Mouse (Mus musculus): ENCODE data around the gene Lgalsl.

Gene Lgalsl

DNA sequence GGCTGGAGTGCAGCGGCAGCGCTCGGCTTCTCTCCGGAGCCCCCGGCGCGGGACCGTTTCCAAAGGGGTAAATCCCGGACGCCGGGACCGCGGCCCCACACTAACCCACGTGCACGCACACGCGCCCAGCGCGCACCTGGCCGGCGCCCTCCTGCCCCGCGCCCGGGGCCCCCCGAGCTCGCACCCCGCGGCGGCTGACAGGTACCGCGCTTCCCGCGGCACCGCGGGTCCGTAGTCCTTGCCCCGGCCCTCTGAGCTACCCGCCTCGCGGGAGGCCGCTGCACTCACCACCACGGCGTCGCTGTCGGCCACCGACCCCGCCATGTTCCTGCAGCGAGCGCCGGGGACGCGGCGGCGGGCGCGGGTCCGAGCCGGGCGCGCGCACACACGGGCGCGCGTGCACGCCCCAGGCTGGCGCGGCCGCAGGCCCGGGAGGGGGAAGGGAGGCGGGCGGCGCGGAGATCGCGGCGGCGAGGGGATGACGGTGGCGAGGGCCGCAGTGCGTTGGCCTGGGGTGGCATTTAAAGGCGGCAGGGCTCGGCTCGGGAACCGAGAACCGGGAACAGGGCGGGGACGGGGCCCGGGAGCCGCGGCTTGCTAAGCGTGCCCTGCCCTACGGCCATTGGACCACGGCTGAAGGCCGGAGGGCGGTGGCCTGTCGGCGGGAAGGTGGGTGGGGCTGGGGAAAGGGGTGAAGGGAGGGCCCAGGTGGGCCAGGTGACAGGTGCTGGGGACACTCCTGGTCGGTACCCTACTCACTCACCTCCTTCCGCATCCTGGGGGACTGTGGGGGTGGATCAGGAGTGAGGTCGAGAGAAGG, at the start of gene Lgalsl:
Gene Lgalsl, minus strand, starts transcription at position 371 of the 820 bp plus-strand sequence.
- peak; percentile 58 for DNase-seq (ENCODE audit: low read depth, low spot score)

DNA sequence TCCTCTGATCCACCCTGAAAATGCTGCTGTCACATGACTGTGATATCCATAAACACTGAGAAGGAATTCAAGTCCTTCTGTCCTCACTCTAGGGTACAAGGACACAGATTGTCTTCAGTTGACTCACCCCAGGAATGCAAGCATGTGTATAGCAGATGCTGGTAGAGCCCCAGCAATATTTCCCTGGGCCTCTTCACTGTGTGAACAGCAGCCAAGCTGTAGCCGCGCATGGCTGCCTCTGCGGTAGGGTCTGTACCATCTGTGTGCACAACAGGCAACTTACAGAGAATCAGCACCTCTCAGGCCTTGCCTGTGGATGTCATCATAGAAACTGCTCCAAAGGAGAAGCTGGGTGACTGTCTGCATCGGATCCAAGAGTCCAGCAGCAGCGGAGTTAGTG, 47.8 kb upstream of the Lgalsl start:
- DNase-seq (ENCODE audit: low read depth, low spot score) = peak; percentile 41

DNA sequence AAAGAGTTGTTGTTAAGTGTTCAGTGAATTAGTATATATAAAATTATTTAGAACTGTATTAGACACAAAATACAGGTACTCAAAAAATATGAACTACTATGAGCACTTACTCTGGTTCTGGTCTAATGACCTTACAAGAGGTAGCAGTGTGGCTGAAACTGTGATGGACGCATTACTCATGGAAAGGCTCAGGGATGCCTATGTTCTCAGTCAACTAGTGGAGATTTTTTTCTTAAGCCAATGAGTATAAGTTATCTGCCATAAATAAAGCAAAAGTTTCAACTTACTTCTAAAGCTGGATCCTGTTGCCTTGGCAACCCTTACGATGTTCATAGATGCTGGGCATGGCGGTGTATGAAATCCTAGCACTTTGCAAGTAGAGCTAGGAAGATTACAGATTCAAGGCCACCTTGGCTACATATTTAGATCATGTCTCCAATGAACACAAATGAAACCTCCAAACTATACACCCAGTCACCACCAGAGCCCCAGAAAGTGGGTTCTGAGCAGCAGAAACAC, 46.8 kb upstream of the Lgalsl start:
- DNase-seq (ENCODE audit: low read depth, low spot score) = no peak

DNA sequence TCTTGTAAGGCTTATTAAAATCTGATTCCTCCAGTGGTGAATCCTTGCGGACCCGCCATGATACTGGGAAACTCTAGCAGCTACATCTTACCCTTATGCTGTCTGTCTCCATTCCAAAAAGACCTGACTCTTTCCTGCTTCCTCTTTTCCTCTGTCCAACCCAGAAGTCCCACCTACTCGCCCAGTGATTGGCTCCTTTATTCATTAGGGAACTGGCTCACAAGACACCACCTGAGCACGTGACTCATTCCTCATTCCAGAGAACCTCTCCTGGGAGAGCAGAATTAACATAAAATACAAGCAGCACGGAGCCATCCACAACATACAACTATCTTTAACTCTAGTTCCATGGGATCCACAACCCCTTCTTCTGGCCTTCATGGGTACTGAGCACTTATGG, 42.5 kb upstream of the Lgalsl start:
- no peak for DNase-seq (ENCODE audit: low read depth, low spot score)

DNA sequence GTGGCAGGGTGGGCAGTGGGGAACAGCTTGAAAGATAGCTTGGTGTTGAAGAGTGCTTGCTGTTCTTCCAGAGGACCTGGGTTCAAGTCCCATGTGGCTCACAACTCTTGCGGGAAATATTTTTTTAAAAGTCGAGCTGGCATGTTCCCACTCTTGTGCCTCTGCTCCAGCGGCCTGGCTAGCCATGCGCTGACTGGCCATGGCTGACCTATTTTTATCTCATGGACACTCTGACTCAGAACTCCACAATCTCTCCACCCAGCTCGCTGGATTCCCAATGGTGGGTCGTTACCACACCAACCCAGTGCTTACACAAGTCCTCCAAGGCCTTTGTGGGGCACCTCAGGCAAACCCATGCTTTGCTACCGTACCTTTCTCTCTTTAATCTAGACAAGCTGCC, 42.1 kb upstream of the Lgalsl start:
- no peak for DNase-seq (ENCODE audit: low read depth, low spot score)

DNA sequence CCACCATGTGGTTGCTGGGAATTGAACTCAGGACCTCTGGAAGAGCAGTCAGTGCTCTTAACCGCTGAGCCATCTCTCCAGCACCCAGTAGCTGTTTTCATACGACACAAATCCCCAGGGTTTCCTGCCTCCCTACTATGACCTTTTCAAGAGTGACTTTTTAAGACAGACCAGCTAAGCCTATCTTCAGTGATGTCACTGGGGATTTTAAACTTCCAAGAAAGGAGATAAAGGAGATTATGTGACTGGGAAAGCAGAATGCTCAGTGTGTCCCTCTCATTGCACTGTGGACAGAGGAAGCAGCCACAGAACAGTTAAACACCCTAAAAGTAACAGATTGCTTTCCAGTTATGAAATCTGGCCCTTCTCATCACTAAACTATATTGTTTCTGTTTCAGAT, 41.6 kb upstream of the Lgalsl start:
- no peak for DNase-seq (ENCODE audit: low read depth, low spot score)

DNA sequence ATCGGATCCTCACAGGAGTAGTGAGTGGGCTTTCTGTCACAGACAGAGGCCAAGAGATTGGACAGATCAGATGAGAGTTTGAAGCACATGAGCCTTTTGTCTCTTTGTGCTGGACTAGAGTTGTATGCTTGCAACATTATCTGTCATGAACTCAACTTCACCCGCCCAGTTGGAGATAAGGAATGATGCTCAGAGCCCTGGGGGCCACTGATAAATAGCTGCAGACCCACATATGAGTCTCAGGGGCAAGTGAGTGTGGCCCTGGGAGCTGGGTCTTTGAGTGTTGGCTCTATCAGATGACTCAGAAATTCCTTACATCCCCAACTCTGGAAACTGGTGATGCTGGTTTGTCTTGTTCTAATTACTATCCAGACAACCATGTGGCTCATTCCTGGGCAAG, 39.1 kb upstream of the Lgalsl start:
- no peak for DNase-seq (ENCODE audit: low read depth, low spot score)

DNA sequence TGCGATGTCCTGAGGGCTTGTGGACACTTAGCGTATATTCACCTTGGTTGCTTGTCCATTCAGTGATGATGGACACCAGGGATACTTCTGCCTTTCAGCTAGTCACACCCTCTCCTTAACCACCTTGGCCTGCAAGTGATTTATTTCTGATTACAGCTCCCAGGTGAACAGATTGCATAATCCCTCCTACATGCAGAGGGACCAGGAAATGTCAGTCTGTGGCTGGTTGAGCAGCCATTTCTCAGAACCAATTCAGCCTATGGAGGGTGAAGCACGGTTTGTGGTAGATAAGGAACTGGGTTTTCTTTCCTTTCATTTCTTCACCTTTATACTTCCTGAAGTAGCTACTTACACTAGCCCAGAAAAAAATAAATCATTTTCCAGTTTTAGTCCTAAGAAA, 34.6 kb upstream of the Lgalsl start:
- DNase-seq (ENCODE audit: low read depth, low spot score) = no peak

DNA sequence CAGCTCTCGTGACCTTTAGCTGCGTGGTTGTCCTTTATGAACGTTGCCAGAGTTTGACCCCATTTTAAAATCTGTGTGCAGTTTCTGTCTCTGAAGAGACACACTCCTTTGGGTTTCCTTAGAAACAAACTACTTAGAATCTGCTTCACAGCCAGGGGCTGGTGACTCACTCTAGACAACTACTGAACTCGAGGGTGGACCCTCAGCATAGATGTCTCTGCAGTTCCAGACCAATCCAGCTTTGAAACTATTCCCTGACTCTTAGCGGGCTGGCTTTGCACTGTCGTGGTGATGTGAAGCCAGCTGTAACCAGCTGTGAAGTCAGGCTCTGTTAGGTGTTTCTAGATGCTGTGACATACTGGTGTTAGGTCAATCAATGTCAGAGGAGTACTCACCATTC, 33.8 kb upstream of the Lgalsl start:
- no peak for DNase-seq (ENCODE audit: low read depth, low spot score)

DNA sequence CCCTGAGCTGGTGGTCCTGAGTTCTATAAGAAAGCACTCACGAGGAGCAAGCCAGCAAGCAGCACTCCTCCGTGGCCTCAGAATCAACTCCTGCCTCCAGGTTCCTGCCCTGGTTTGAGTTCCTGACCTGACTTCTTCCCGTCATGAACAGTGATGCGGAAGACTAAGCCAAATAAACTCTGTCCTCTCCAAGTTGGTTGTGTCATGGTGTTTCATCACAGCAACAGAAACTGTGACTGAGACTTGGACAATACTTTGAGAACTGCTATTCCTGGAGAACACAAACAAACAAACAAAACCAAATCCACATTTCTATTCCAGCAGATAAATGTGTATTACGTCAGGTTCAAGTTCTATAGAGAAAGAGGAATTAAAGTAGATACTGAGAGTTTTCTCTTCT, 31.2 kb upstream of the Lgalsl start:
- DNase-seq (ENCODE audit: low read depth, low spot score) = no peak

DNA sequence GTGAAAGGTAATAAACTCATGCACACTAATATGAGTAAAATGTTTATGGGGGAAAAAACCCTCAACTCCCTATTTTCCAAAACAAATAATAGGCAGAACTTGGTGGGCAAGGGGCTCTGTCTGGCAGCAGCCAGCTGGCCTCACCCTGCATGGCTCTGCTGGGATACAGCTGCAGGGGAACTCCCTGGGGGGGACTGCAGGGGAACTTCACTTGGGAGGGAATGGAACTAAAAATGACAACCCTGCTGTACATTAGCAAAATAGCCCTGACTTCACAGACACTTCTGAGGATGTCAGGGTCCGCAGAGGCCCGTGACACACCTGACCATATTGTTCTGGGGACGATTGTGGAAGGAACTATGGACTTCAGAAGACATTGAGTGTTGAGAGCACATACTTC, 29.5 kb upstream of the Lgalsl start:
- no peak for DNase-seq (ENCODE audit: low read depth, low spot score)

DNA sequence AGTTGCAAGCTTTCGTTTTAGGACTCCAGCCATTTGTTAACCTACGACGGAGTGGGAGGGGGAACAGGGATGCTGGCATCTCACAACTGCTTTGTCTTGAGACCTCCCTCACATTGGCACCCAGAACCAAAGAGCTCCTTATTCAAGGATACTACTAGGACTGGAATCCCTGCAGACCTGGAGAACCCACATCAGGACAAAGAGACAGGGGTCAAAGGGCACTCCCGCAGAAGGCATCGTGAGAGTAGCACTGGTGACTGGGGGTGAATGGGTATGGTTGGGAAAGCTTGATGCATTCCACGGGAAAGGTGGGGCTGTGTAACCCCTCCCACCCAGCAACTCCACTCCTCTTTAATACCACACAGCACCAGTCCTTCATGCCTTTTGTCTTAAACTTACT, 29.0 kb upstream of the Lgalsl start:
- no peak for DNase-seq (ENCODE audit: low read depth, low spot score)

DNA sequence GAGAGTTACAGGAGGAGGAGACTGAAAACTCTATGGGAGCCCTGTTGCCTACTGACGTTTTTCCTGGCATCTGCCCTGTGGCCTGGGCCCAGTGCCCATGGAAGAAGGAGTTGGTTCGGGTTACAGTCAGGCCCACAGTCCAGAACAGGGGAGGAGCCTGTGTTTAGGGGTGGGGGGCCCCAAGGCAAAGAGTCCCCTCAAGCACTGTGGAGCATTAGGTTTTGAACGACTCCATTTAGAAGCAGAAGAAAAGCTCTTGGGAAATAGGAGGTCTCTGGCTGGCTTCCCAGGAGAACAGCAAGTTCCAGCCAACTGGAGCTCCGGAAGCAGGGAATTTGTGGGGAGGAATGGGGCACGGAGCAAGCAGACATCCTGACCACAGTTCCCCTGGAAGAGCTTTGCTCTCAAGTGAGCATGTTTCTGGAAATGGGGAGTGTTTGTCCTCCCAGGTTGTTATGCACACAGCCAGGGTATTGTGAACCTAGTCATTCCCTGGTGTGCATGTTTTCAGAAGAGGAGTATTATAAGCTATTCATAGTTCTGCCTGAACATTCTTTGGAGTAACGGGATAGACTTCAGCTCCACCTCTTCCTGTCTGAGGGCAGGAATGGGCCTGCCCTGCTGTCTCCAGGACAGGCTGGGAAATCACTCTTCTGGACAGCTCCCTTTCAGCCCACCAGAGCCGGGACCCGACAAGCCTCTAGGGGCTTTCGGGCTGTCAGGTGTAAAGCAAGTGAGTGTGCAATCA, 28.2 kb upstream of the Lgalsl start:
- peak; percentile 69 for DNase-seq (ENCODE audit: low read depth, low spot score)

DNA sequence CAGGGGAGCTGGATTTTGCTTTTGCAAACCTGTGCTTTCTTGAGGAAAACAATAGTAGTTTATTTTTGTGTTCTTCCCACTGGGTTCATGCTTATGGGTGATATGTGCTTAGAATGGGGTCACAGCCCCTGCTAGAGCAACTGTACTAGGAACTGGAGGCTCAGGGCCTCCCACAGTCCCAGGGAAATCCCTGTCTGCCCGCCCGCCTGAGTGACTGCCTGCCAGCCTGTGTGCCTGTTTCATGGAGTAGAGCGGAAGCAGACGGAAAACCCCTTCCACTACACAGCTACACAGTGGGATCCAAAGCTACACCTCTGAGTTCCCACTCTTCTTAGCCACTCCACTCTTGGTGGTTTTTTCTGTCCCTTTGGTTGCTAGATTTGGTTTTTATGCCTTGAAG, 27.1 kb upstream of the Lgalsl start:
- no peak for DNase-seq (ENCODE audit: low read depth, low spot score)

DNA sequence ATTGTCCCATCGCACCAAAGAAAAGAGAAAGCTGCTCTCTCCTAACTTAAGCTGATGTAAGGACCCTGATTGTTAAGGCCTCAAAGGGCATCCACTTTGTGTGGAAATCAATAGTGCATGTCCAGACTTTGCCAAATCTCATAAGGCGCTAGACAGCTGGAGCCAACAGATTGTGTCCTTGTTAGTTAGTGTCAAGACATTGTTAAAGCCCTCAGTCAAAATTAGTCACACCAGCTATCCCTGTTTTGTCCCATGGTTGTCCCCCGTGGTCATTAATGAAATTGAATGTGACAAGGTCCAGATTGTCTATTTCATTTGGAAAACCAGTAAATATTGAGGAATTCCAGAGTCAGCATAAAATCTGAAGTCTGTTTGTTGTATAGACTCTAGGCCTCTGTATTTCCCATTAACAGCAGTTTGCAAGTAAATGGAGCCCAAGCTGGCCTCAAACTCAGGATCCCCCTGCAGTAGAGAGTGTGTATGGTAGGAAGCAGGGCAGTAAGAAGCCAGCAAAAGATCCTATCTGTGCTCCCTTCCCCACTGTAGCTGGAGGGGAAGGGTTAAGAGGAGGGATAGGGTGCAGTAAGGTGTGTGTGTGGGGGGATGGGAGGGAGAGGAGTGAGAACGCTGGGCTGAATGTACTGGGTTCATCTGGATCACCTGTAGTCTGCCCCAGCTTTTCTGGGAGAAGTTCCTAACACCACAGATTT, 23.3 kb upstream of the Lgalsl start:
- DNase-seq (ENCODE audit: low read depth, low spot score) = peak; percentile 23

DNA sequence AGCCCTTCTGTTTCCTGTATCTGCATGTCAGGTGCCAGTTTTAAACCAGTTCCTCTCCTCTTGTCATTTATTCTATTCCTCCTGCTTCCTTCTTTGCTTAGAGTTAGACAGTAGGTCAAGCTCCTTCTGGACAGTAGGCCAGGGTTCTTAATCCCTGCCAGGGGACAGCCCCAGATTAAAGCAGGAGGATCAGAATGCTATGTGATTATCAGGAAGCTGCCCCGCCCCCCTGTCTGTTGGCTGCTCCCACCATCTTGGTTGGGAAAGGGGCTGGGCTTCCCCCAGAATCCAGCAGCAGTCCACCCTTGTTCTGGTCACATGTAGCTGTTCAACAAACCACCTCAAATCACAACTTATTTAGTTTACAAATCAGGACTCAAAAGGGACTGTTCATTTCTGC, 19.3 kb upstream of the Lgalsl start:
- DNase-seq (ENCODE audit: low read depth, low spot score) = no peak

DNA sequence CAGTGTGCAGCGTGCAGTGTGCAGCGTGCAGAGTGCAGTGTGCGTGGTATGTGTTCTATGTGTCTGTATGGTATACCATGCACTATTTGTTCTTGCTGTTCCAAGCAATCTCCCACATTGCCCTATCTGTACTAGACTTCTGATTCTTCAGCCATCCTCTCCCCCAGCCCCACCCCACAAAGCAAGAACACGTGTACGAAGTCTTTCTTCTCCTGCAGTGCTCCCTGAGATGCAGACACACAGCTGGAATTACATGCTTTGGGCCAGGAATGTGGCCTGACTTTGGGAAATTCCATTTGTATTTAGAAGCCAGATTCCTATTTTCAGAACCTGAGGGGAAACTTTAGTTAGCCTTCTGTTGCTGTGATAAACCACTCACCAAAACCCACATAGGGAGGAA, 18.5 kb upstream of the Lgalsl start:
- DNase-seq (ENCODE audit: low read depth, low spot score) = no peak

DNA sequence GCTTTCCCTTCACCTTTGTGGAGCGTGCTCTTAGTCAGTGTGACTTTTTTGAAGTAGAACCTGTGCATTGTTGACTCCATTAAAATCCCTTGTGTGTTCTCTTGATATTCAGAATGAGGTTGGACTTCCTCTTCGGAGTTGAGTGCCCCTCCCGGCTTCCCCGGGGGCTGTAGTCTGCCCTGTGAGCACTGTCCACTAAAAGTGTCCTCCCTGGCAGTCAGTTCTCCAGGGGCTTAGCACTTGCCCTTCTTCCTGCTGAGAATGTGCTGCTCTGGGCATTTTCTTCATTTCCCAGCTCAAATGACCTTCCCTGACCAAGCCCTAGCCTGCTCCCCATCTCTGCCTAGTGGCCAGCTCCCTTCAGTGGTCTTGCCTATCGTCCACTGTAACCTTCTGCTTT, 6.5 kb upstream of the Lgalsl start:
- DNase-seq (ENCODE audit: low read depth, low spot score) = no peak

DNA sequence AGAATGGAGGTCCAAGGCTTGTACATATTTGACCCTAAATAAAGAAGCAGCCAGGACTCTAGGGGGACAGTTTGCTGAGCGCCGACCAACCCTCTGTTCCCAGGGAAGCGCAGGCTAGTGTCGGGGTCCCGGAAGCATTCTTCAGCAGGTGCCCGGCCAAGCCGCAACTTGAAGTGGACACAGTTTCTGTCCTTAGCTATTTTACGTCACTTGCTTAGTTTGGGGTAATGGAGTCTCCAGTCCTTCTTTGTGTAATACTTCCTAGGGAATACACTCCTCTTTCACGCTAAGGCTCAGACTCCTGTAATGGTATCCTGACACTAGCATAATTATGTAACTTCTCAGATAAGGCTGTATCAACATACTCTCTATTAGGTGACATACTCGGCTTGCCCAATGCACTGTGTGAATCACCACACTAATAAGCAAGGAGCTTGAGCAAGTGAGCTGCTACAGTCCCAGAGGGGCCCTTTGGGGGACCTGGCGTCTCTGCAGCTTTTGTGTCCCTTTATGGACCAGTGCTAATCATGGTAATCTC, 813 bp upstream of the Lgalsl start:
- no peak for DNase-seq (ENCODE audit: low read depth, low spot score)

DNA sequence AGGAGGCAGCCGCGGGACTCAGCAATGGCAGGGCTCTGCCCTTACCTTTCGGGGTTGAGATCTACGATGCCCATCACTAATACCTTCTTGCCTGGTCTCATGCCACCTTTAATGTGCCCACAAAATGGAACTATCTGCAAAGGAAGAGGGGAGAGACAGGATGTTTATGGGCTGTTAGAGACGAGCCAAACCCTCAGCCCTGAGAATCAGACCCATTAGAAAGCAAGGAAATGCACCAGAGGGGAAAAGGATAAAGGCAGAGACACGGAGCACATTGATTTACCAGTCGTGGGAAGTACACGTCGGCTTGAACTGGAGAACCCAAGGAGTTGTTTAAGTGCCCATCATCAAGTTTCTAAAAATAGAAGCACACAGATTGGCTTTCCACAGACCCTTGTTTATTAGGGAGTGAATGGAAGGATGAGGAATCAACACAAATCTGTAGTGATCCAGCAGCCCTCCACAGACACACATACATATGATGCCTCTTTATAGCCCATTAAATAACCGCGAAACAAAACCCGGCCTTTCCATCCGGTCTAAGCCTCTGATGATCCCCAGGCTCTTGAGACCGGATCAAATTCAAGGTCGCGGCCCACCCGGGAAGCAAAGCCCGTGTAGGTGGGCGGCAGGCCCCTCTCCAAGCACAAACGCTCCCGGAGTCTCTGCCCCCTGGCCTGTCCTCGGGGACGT, 717 bp downstream of the Lgalsl start:
- DNase-seq (ENCODE audit: low read depth, low spot score) = peak; percentile 37

DNA sequence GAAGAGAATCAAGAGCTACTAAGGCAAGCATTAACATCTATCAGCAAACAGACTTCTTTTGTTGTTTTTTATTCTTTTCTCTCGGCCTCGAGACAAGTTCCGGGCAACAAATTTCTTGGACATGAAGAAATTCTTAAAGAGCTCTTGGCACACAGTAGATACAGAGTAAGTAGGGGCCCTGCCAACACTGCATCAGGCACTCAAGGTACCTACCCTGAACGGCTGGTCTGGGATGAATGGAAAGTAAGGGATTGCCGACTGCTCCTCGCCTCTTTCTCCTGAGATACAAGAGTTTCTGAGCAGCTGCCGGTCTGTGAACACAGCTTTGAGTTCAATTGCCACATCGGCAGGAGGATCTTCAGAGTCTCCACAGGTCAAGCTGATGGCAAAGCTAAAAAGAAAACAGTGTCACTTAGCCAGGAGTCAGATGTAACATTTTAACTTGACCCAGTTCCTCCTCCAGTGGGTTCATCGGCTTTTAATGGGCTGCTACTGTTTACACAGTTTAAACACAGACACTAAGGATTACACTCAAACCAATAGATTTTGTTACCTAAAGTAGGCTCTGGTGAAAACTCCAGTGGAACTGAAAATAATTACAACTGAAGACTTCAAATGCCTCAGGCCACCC, 1.7 kb downstream of the Lgalsl start:
- DNase-seq (ENCODE audit: low read depth, low spot score) = no peak
